Mouse (Mus musculus): Measurements from ENCODE around the gene Klhl41. TPM values are rescaled to one million over a fixed set of nuclear protein-coding genes. Genes with fewer than 3 reads are reported as not detected.

Gene Klhl41
- polyA plus RNA-seq, 1 experiment from 2014 or later = 1.4 TPM

DNA sequence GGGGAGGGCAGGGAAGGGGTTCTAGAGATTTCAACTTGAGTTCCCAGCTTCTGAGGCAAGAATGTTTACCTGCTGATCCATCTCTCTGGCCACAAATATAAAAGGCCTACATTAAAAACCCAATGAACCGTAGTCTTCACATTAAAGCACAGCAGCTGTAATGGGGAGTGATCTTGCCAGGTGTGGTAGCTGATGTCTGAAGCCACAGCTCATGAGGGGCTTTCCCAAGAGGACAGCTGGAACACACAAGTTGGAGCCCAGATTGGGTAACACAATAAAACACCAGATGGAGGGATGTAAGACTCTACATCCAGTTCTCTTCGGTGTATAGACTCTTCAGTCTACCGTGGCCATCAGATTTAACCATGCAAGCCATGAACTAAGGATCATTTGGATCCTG, 14.6 kb downstream of the Klhl41 start:
- peaks cover 7% of the 10 kb centered on the region; the same call in 1 of the 2 replicates for H3K36me3 ChIP-seq
- WGBS = 91% methylated on average over 3 of the region's 3 CpGs

DNA sequence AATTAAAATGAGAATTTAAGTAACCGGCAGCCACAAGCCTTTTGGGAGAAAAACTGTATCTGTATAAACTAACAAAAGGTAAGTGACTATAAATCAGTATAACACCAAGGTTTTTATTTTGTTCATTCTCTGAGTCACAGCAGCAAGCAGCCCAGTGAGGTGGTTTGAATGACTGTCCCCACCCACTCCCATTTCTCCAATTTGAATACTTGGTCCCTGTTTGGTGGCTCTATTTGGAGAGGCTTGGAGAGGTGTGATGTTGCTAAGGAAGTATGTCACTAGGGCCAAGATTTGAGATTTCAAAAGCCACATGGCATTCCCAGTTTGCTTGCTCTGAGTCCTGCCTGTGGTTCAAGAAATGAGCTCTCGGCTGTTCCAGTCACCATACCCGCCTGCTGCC, 20.3 kb downstream of the Klhl41 start:
- no peak for ATAC-seq (ENCODE audit: borderline replicate concordance, extremely low read depth, low FRiP score, low TSS enrichment)
- H3K27me3 ChIP-seq = no peaks in the 10 kb centered on the region
- WGBS = 89% methylated on average over 3 of the region's 3 CpGs
- H3K4me1 ChIP-seq = no peaks in the 10 kb centered on the region
- H3K9ac ChIP-seq = no peak overlapping the region
- peaks cover 24% of the 10 kb centered on the region for H3K36me3 ChIP-seq
- H3K27ac ChIP-seq = no peak overlapping the region
- H3K4me2 ChIP-seq = no peak overlapping the region
- H3K4me3 ChIP-seq = no peak overlapping the region
- no peaks in the 10 kb centered on the region for H3K9me3 ChIP-seq

More for the DNA sequence above, 14.6 kb downstream of the Klhl41 start:
- H3K9ac ChIP-seq = no peak overlapping the region
- ATAC-seq (ENCODE audit: borderline replicate concordance, extremely low read depth, low FRiP score, low TSS enrichment) = no peak
- no peak overlapping the region for H3K4me2 ChIP-seq
- no peaks in the 10 kb centered on the region for H3K4me1 ChIP-seq
- H3K4me3 ChIP-seq = no peak overlapping the region
- no peak overlapping the region for H3K27ac ChIP-seq
- H3K27me3 ChIP-seq = no peaks in the 10 kb centered on the region
- H3K9me3 ChIP-seq = no peaks in the 10 kb centered on the region

DNA sequence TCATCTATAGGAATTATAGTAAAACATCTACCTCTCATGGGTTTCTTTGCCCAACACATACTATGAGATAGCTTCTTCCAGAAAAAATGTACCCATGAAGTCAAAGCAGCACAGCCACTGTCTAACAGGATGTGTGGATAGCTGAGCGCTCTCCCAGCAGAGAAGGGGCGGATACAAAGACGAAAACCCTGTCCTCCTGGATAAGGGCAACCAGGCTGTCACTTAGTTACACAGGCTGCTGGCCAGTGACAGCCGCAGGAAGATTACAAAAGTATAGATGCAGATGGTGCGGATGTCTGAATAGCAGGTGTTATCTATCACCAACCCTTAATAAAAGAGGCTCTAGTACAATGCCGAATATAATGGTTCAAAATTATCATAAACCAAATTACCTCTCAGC, 20.9 kb downstream of the Klhl41 start:
- no peaks in the 10 kb centered on the region for H3K27me3 ChIP-seq
- H3K36me3 ChIP-seq = peaks cover 24% of the 10 kb centered on the region
- no peak overlapping the region for H3K27ac ChIP-seq
- ATAC-seq (ENCODE audit: borderline replicate concordance, extremely low read depth, low FRiP score, low TSS enrichment) = no peak
- 77% methylated on average over 6 of the region's 6 CpGs for WGBS
- H3K9me3 ChIP-seq = no peaks in the 10 kb centered on the region
- H3K9ac ChIP-seq = no peak overlapping the region
- H3K4me3 ChIP-seq = no peak overlapping the region
- H3K4me1 ChIP-seq = no peaks in the 10 kb centered on the region
- no peak overlapping the region for H3K4me2 ChIP-seq

- no peak for ATAC-seq (ENCODE audit: borderline replicate concordance, extremely low read depth, low FRiP score, low TSS enrichment)
- Histone ChIP-seq H3K9me3 (no peaks in the 10 kb centered on the region), H3K9ac (no peak overlapping the region), H3K27ac (no peak overlapping the region), H3K36me3 (peaks cover 24% of the 10 kb centered on the region), H3K4me1 (no peaks in the 10 kb centered on the region), H3K27me3 (no peaks in the 10 kb centered on the region), H3K4me2 (no peak overlapping the region), H3K4me3 (no peak overlapping the region)
- 92% methylated on average over 11 of the region's 11 CpGs for WGBS
Observed at GRCm38 (mm10) chr2:69693501-69693900, 23.6 kb downstream of the Klhl41 start.

- Histone ChIP-seq H3K36me3 (peaks cover 23% of the 10 kb centered on the region), H3K27me3 (no peaks in the 10 kb centered on the region), H3K9me3 (no peaks in the 10 kb centered on the region), H3K4me2 (no peak overlapping the region), H3K9ac (no peak overlapping the region), H3K4me1 (no peaks in the 10 kb centered on the region), H3K4me3 (no peak overlapping the region), H3K27ac (no peak overlapping the region)
- ATAC-seq (ENCODE audit: borderline replicate concordance, extremely low read depth, low FRiP score, low TSS enrichment) = no peak
- 91% methylated on average over 8 of the region's 8 CpGs for WGBS
Observed at GRCm38 (mm10) chr2:69700446-69700845, 30.5 kb downstream of the Klhl41 start.

- Histone ChIP-seq H3K36me3 (0 out of 2 replicates have a peak, but pooled peaks cover 3% of the 10 kb centered on the region), H3K9ac (no peak overlapping the region), H3K4me2 (peak overlapping the region; percentile 70; the same call in 1 of the 2 replicates), H3K27ac (no peak overlapping the region), H3K27me3 (no peaks in the 10 kb centered on the region), H3K4me3 (peak overlapping the region; percentile 79; the same call in 1 of the 2 replicates), H3K4me1 (peaks cover 2% of the 10 kb centered on the region; the same call in 1 of the 2 replicates), H3K9me3 (no peaks in the 10 kb centered on the region)
- 79% methylated on average over 14 of the region's 14 CpGs for WGBS
- no peak for ATAC-seq (ENCODE audit: borderline replicate concordance, extremely low read depth, low FRiP score, low TSS enrichment)
Observed at GRCm38 (mm10) chr2:69712171-69712570, 42.3 kb downstream of the Klhl41 start.

- Histone ChIP-seq H3K9me3 (no peaks in the 10 kb centered on the region), H3K4me1 (peaks cover 2% of the 10 kb centered on the region; the same call in 1 of the 2 replicates), H3K27me3 (no peaks in the 10 kb centered on the region), H3K4me2 (peak within 1 kb of the TSS; percentile 70), H3K27ac (peak within 1 kb of the TSS; percentile 79), H3K4me3 (peak within 1 kb of the TSS; percentile 79), H3K36me3 (no peaks in the 10 kb centered on the region), H3K9ac (peak within 1 kb of the TSS; percentile 68)
- ATAC-seq (ENCODE audit: borderline replicate concordance, extremely low read depth, low FRiP score, low TSS enrichment) = peak; percentile 99
- WGBS = under 1% methylated on average over 39 of the region's 39 CpGs
Observed at GRCm38 (mm10) chr2:69712981-69713625, 43.2 kb downstream of the Klhl41 start, which contains the start of gene Fastkd1. Gene Fastkd1 (minus strand): TSS chr2:69713516.

DNA sequence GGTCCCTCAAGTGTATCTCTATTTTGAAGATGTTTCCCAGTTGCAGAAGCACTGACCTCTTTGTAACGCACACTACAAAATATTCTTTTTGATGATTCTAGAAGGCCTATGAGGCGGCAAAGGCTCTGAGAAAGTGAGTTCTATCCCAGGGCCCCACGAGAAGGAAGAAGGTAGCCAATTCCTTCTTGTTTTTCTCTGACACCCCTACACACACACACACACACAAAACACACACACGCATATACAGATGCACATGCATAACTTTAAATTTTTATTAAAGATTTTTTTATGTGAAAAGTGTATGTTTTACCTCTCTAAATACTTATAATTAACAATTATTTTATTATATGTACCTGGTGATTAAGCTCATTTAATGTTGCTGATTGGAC, 43.7 kb downstream of the Klhl41 start:
- WGBS = 25% methylated on average over 4 of the region's 4 CpGs
- H3K36me3 ChIP-seq = no peaks in the 10 kb centered on the region
- peaks cover 2% of the 10 kb centered on the region; the same call in 1 of the 2 replicates for H3K4me1 ChIP-seq
- H3K27ac ChIP-seq = no peak overlapping the region
- ATAC-seq (ENCODE audit: borderline replicate concordance, extremely low read depth, low FRiP score, low TSS enrichment) = no peak
- no peaks in the 10 kb centered on the region for H3K27me3 ChIP-seq
- H3K4me2 ChIP-seq = peak overlapping the region; percentile 70
- no peaks in the 10 kb centered on the region for H3K9me3 ChIP-seq
- peak overlapping the region; percentile 79 for H3K4me3 ChIP-seq
- no peak overlapping the region for H3K9ac ChIP-seq

DNA sequence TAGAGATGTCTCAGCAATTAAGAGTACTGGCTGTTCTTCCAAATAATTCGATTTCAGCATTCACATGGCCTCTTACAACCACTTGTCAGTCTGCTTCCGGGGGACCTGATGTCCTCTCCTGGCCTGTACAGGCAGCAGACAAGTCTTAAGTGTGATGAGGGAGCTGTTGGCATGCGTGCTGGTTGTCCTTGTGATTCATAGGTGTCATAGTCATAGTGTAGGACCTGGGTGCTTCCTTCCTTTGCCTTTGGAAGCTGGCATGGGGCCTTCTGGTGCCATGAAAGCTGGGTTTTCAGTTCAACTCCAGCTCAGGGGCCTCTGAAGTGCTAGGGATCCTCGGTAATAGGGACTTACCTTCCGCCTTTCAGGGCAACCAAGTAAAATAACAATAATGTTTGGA, 44.2 kb downstream of the Klhl41 start:
- H3K27ac ChIP-seq = no peak overlapping the region
- WGBS = 73% methylated on average over 5 of the region's 5 CpGs
- no peak overlapping the region for H3K9ac ChIP-seq
- H3K36me3 ChIP-seq = no peaks in the 10 kb centered on the region
- H3K4me3 ChIP-seq = no peak overlapping the region
- H3K4me1 ChIP-seq = peaks cover 2% of the 10 kb centered on the region; the same call in 1 of the 2 replicates
- no peaks in the 10 kb centered on the region for H3K27me3 ChIP-seq
- no peak overlapping the region for H3K4me2 ChIP-seq
- ATAC-seq (ENCODE audit: borderline replicate concordance, extremely low read depth, low FRiP score, low TSS enrichment) = no peak
- H3K9me3 ChIP-seq = no peaks in the 10 kb centered on the region

- Histone ChIP-seq H3K4me3 (no peak overlapping the region), H3K4me1 (peaks cover 2% of the 10 kb centered on the region; the same call in 1 of the 2 replicates), H3K9ac (no peak overlapping the region), H3K27ac (no peak overlapping the region), H3K36me3 (no peaks in the 10 kb centered on the region), H3K4me2 (no peak overlapping the region), H3K27me3 (no peaks in the 10 kb centered on the region; the same call in 1 of the 2 replicates), H3K9me3 (no peaks in the 10 kb centered on the region)
- no peak for ATAC-seq (ENCODE audit: borderline replicate concordance, extremely low read depth, low FRiP score, low TSS enrichment)
- WGBS = 66% methylated on average over 3 of the region's 3 CpGs
Observed at GRCm38 (mm10) chr2:69716483-69716882, 46.6 kb downstream of the Klhl41 start.

DNA sequence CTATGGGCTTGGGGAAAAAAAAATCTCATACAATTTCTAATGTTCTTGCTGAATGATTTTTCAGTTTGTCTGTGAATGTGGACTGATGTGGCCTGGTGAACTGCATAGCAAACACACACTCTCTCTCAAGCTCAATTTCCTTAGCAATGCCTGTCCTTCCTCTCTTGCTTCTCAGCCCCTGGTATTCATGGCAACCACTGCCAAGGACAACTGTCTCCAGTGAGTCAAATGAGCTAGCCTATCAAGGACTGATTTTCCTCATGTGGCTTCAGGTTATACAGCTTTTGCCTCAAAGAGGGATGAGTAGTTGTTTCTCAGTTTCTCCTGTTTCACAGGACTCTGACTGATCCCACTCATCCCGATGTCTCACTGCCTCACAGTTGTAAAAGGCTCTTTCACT, 49.2 kb downstream of the Klhl41 start:
- H3K27me3 ChIP-seq = no peaks in the 10 kb centered on the region; the same call in 1 of the 2 replicates
- no peak overlapping the region for H3K27ac ChIP-seq
- no peak overlapping the region for H3K9ac ChIP-seq
- 90% methylated on average over 1 of the region's 1 CpGs for whole genome bisulfite sequencing
- H3K4me2 ChIP-seq = no peak overlapping the region
- H3K9me3 ChIP-seq = no peaks in the 10 kb centered on the region
- ATAC-seq (ENCODE audit: borderline replicate concordance, extremely low read depth, low FRiP score, low TSS enrichment) = no peak
- peaks cover 2% of the 10 kb centered on the region for H3K4me1 ChIP-seq
- H3K4me3 ChIP-seq = no peak overlapping the region
- no peaks in the 10 kb centered on the region for H3K36me3 ChIP-seq

- Histone ChIP-seq H3K4me1 (peaks cover 10% of the 10 kb centered on the region), H3K27me3 (no peaks in the 10 kb centered on the region; the same call in 1 of the 2 replicates), H3K36me3 (no peaks in the 10 kb centered on the region), H3K27ac (peak within 1 kb of the TSS; percentile 88), H3K9ac (peak within 1 kb of the TSS; percentile 90), H3K9me3 (no peaks in the 10 kb centered on the region), H3K4me3 (peak within 1 kb of the TSS; percentile 90), H3K4me2 (peak within 1 kb of the TSS; percentile 62)
- no peak for ATAC-seq (ENCODE audit: borderline replicate concordance, extremely low read depth, low FRiP score, low TSS enrichment)
- 4% methylated on average over 12 of the region's 12 CpGs for WGBS
Observed at GRCm38 (mm10) chr2:69722273-69722649, 52.3 kb downstream of the Klhl41 start, which contains the start of gene Ppig. Gene Ppig (plus strand): TSS chr2:69722545.
